Mouse (Mus musculus) lung, postnatal 0 days (tissue): ENCODE results near the gene Ptprb. TPM values are rescaled to one million over a fixed set of nuclear protein-coding genes. Genes with fewer than 3 reads are reported as not detected.

Experiments
- ATAC-seq: fragments of 200-750 bp; cut with Nextera tagmentation; 2 replicates; pipeline ENCODE4 v1.8.0; 2017; ENCODE audit warnings: moderate library complexity
- DNase-seq: peaks from one replicate; pipeline ENCODE4 v3.0.0-alpha.2; 2016; ENCODE audit warnings: low spot score
- H3K27ac ChIP-seq: fragments of 300-500 bp; sonication (generic); 2 replicates; pipeline ENCODE4 v1.5.1; 2014; ENCODE audit warnings: antibody characterized with exemption, mild to moderate bottlenecking, low read length, mixed read lengths
- H3K27me3 ChIP-seq: fragments of 300-500 bp; sonication (generic); replicated peaks from 2 replicates; pipeline ENCODE4 v1.6.1; 2014; ENCODE audit warnings: low read length, mixed read lengths; ENCODE audit not compliant: insufficient read depth
- H3K36me3 ChIP-seq: fragments of 300-500 bp; sonication (generic); 2 replicates; pipeline ENCODE4 v1.6.1; 2014; ENCODE audit warnings: low read length, mixed read lengths; ENCODE audit not compliant: insufficient read depth
- H3K4me1 ChIP-seq: fragments of 300-500 bp; sonication (generic); 2 replicates; pipeline ENCODE4 v1.6.1; 2014; ENCODE audit warnings: antibody characterized with exemption, low read depth, low read length, mixed read lengths; ENCODE audit not compliant: insufficient read depth
- H3K4me2 ChIP-seq: fragments of 300-500 bp; sonication (generic); replicated peaks from 2 replicates; pipeline ENCODE4 v1.6.1; 2014; ENCODE audit warnings: low read depth, mild to moderate bottlenecking, low read length, moderate library complexity, mixed read lengths
- H3K4me3 ChIP-seq: fragments of 300-500 bp; sonication (generic); 2 replicates; pipeline ENCODE4 v1.5.1; 2014; ENCODE audit warnings: low read depth, low read length
- H3K9ac ChIP-seq: fragments of 300-500 bp; sonication (generic); replicated peaks from 2 replicates; pipeline ENCODE4 v1.6.1; 2014; ENCODE audit warnings: low read depth, mild to moderate bottlenecking
- H3K9me3 ChIP-seq: fragments of 300-500 bp; sonication (generic); 2 replicates; pipeline ENCODE4 v1.6.1; 2016; ENCODE audit warnings: low read length, mixed read lengths
- CTCF ChIP-seq: IDR thresholded peaks from 2 replicates; pipeline ENCODE4 v1.5.1; 2016; ENCODE audit warnings: antibody characterized with exemption, mild to moderate bottlenecking
- EP300 ChIP-seq: IDR thresholded peaks from 2 replicates; pipeline ENCODE4 v1.6.1; 2016; ENCODE audit warnings: antibody characterized with exemption, mild to moderate bottlenecking, control low read depth
- WGBS: fragments of 180-500 bp; shearing (Covaris S2); extraction: QIAGEN DNeasy Blood & Tissue Kit; methylation state at CpG from one replicate; pipeline ENCODE4 v1.1.7; 2014; 5-methylcytosine and 5-hydroxymethylcytosine counted together
- polyA plus RNA-seq: library from polyadenylated mRNA; unstranded; fragments of >200 nt; fragmentation: Nextera tagmentation; extraction: Ambion mirVana; gene quantifications from 2 replicates; pipeline ENCODE4 v1.2.1, GENCODE M21; 2015

Gene Ptprb
- polyA plus RNA-seq, 1 experiment from 2014 or later = 25.0 TPM

DNA sequence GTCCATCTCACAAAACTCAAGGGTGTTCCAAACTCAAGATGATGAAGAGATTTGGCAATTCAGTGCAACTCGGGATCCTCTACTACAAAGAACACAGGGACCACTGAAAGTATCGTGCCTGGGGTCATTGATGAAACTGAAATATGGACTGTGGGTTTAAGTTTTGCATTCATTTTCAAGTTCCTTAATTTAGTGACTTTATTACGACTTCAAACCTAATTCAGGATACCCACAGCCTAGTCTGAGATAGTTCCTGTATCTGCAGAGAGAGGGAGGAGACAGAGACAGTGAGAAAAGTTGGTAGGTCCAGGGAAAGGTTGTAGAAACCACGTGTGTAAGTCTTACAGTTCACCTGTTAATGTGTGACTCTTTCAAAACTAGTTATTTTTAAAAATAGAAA is 15.2 kb downstream of the Ptprb start:
- TF ChIP-seq CTCF = no peak
- TF ChIP-seq EP300 = no peak
- Histone ChIP-seq H3K36me3 (no peaks in the 10 kb centered on the region), H3K4me3 (no peak overlapping the region), H3K4me2 (no peak overlapping the region), H3K9ac (no peak overlapping the region), H3K27ac (no peak overlapping the region), H3K4me1 (no peaks in the 10 kb centered on the region), H3K27me3 (no peaks in the 10 kb centered on the region), H3K9me3 (no peaks in the 10 kb centered on the region)
- no peak for ATAC-seq
- WGBS = 69% methylated on average over 4 of the region's 4 CpGs
- no peak for DNase-seq

DNA sequence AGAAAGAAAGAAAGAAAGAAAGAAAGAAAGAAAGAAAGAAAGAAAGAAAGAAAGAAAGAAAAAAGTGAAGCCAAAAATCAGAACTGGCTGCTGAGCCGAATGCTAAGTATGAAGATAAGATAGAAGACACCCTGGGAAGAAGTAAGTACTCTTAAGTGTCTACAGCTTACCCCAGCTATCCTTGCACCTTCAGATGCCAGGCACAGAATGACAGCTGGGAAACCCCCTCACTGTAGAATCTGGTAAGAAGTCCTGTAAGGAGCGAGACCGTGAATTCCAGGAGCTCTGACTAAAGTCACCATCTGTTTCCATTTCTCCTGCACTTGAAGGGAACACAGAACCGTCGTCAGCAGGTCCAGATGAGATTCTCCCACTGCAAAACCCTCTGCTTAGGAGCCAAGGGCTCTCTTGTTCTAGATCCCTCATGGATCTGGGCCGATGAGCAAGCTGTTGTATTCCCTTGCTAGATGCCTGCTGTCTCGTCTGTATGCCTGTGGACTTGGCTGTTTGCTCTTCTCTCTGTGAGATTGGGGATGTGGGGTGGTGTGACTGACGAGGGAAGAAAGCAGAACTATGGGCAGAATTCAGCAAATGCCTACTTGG is 15.9 kb downstream of the Ptprb start:
- no peak for TF ChIP-seq EP300
- H3K9me3 ChIP-seq = no peaks in the 10 kb centered on the region
- H3K27ac ChIP-seq = no peak overlapping the region
- H3K27me3 ChIP-seq = no peaks in the 10 kb centered on the region
- H3K4me1 ChIP-seq = no peaks in the 10 kb centered on the region
- ATAC-seq (no peak), DNase-seq (no peak)
- H3K36me3 ChIP-seq = no peaks in the 10 kb centered on the region
- 60% methylated on average over 8 of the region's 8 CpGs for WGBS
- no peak overlapping the region for H3K4me3 ChIP-seq
- H3K9ac ChIP-seq = no peak overlapping the region
- H3K4me2 ChIP-seq = no peak overlapping the region

DNA sequence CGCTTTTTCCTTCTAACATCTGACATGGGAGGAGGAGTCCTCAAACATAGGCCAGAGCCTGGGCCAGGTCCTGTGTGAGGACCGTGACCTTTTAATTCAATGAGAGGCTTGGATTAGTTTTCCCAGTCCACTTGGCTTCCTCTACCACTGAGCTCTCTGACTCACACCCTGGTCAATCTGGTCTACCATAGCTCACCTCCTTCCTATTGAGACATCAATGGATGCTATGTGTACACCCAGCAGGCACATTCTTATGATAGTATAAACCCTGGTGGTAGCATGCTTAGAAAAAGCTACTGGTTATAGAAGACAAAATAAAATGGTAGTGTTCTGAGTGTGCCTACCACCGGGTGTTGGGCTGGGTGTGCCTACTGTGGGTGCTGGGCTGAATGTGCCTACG is 21.1 kb downstream of the Ptprb start:
- ATAC-seq = no peak

DNA sequence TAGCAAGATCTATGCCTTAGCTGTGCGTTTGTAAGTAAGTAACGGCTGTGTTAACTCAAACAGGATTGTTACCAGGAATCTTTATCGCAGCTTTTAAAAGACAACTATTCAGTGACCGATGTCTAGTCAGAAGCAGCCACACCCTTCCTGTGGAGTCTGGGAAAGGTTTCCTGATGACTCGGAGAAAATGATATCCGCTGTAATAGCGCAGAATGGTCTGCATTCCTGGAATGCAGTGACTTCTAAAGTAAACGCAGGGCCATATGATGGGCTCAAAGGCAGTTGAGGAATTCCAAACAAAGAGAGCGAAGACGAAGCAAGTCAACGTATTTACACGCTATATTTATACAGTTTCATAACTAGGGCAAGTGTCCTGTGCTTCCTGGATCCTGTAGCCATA is 22.5 kb downstream of the Ptprb start:
- H3K4me1 ChIP-seq = no peaks in the 10 kb centered on the region
- peak; percentile 68 for DNase-seq
- 0 out of 2 replicates have a peak, but pooled peaks cover 4% of the 10 kb centered on the region for H3K27me3 ChIP-seq
- no peak overlapping the region for H3K9ac ChIP-seq
- ATAC-seq = peak; percentile 65
- H3K4me2 ChIP-seq = no peak overlapping the region
- no peaks in the 10 kb centered on the region for H3K36me3 ChIP-seq
- WGBS = 13% methylated on average over 12 of the region's 12 CpGs
- H3K9me3 ChIP-seq = no peaks in the 10 kb centered on the region
- TF ChIP-seq CTCF = no peak
- TF ChIP-seq EP300 = peak; percentile 95
- 0 out of 2 replicates have a peak overlapping the region, but pooled peaks have one; percentile 4 for H3K27ac ChIP-seq
- H3K4me3 ChIP-seq = no peak overlapping the region

More for the DNA sequence above, 21.1 kb downstream of the Ptprb start:
- no peak for DNase-seq
- Histone ChIP-seq H3K4me2 (no peak overlapping the region), H3K4me1 (no peaks in the 10 kb centered on the region), H3K36me3 (no peaks in the 10 kb centered on the region), H3K4me3 (no peak overlapping the region), H3K9ac (no peak overlapping the region), H3K27ac (no peak overlapping the region), H3K27me3 (no peaks in the 10 kb centered on the region), H3K9me3 (no peaks in the 10 kb centered on the region)
- 87% methylated on average over 4 of the region's 4 CpGs for WGBS
- TF ChIP-seq CTCF (no peak), EP300 (no peak)

DNA sequence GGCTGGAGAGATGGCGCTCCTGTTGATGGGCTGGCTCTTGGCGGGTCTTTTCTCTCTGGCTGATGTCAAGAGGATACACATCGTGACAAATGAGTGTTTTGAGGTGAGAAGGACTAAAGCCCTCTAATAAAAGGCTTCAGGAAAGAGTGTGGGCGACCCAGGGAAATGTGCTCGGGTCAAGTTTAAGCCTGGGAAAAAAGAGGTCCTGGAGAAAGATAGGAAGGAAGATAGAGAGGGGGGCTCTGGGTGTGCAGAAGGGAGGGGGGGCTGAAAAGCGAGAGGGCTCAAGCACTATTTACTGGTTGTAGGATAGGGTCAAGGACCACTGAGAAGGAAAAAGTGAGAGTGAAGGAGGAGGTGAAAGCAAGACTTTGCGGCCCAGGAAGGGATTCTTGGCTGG is 25.5 kb downstream of the Ptprb start:
- DNase-seq (peak; percentile 10), ATAC-seq (peak; percentile 36)
- 0 out of 2 replicates have a peak, but pooled peaks cover 4% of the 10 kb centered on the region for H3K27me3 ChIP-seq
- WGBS = 10% methylated on average over 7 of the region's 7 CpGs
- peak overlapping the region; percentile 42 for H3K4me3 ChIP-seq
- H3K36me3 ChIP-seq = no peaks in the 10 kb centered on the region
- H3K9me3 ChIP-seq = no peaks in the 10 kb centered on the region
- H3K4me1 ChIP-seq = no peaks in the 10 kb centered on the region
- H3K9ac ChIP-seq = peak overlapping the region; percentile 46; the same call in 1 of the 2 replicates
- no peak for TF ChIP-seq CTCF
- no peak; the same call in 1 of the 2 replicates for TF ChIP-seq EP300
- H3K4me2 ChIP-seq = peak overlapping the region; percentile 58
- H3K27ac ChIP-seq = peak overlapping the region; percentile 43; the same call in 1 of the 2 replicates

DNA sequence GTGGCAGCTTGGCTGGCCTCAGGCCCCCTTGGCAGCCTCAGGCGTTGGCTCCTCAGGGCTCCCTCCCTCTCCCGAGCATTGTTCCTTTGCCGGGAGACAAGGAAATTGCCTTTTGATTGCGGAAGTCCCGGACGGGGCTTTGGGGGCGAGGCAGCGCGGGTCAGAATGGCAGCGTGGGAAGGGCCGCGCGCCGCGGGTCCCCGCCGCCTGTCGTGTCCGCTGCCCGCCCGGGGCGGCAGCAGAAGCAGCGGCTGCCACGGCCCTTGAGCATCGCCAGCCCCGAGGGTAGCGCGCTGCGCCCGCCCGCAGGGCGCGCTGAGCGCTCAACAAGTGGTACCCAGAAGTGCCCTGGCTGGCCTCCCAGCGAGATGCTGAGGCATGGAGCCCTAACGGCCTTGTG is 25.9 kb downstream of the Ptprb start:
- TF ChIP-seq EP300 = peak; percentile 47; the same call in 1 of the 2 replicates
- TF ChIP-seq CTCF = no peak
- ATAC-seq = peak; percentile 90
- Histone ChIP-seq H3K4me3 (peak overlapping the region; percentile 42), H3K27me3 (0 out of 2 replicates have a peak, but pooled peaks cover 4% of the 10 kb centered on the region), H3K27ac (peak overlapping the region; percentile 66), H3K36me3 (no peaks in the 10 kb centered on the region), H3K9ac (peak overlapping the region; percentile 46), H3K4me2 (peak overlapping the region; percentile 58), H3K4me1 (no peaks in the 10 kb centered on the region), H3K9me3 (no peaks in the 10 kb centered on the region)
- under 1% methylated on average over 23 of the region's 36 CpGs for WGBS
- DNase-seq = peak; percentile 75
